Mouse (Mus musculus): ENCODE measurements at regions not wholly inside any gene's neighbourhood (a gene's known extent, or its start where the extent isn't known, plus 50 kb on each side); places are given as distances from the start of the nearest gene placed in this dataset.

DNA sequence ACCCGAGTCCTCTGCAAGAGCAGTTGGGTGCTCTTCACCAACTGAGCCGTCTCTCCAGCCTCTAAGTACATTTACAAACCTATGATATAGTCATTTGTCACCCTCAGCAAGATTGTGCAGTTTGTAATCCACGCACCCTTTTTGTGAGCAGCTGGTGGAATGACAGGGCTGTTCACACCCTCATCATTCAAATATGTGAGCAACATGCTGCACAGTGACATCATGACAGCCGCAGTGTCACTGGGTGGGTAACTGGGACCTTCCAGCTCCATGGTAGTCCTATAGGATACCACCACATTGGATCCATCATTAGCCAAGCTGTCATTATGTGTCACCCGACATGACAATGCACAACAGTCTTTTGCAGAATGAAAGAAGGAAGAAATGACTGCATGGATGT is 155.0 kb upstream of the Sulf2 start:
- no peak overlapping the region for H3K4me2 ChIP-seq (ENCODE audit: low read depth, low read length)
- WGBS, result 76% methylated on average over 5 of the region's 5 CpGs
- H3K4me3 ChIP-seq (ENCODE audit: low read length), result no peak overlapping the region
- H3K9me3 ChIP-seq (ENCODE audit: low read length), result no peaks in the 10 kb centered on the region
- 0 out of 2 replicates have a peak, but pooled peaks cover 4% of the 10 kb centered on the region for H3K4me1 ChIP-seq (ENCODE audit: insufficient read depth, low read length)
- H3K27me3 ChIP-seq (ENCODE audit: insufficient read depth, low read length), result peaks cover 9% of the 10 kb centered on the region; the same call in 1 of the 2 replicates
- H3K36me3 ChIP-seq (ENCODE audit: insufficient read depth, low read length), result no peaks in the 10 kb centered on the region
- DNase-seq (ENCODE audit: low spot score), result no peak
- no peak for TF ChIP-seq CTCF (IDR thresholded peaks at IDR 0.05; ENCODE audit: low read depth)
- ATAC-seq, result no peak
- H3K27ac ChIP-seq, result no peak overlapping the region
- H3K9ac ChIP-seq (replicated peaks; ENCODE audit: low read length), result no peak overlapping the region

DNA sequence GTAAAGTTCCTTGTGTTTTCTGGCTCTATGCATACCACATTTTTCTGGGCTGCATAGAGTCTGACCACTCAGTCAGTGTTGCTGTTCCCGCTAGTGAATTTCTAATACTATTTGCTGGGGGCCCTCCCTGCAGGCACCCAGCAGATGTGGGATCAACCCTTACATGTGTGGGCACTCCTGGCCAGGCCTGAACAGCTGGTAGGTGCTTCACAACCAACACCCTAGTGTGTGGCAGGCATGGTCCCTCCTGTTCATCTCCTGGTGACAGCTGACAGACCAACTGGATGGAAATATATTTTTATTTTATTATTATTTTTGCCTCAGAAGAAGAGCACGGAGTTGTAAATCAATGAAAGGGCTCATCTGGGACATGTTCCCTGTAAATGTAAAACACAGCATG is 154.4 kb upstream of the Sulf2 start:
- no peak for TF ChIP-seq CTCF (IDR thresholded peaks at IDR 0.05; ENCODE audit: low read depth)
- no peak for DNase-seq (ENCODE audit: low spot score)
- Histone ChIP-seq H3K9ac (replicated peaks; ENCODE audit: low read length) (no peak overlapping the region), H3K9me3 (ENCODE audit: low read length) (no peaks in the 10 kb centered on the region), H3K4me2 (ENCODE audit: low read depth, low read length) (no peak overlapping the region), H3K27me3 (ENCODE audit: insufficient read depth, low read length) (peaks cover 9% of the 10 kb centered on the region; the same call in 1 of the 2 replicates), H3K4me3 (ENCODE audit: low read length) (no peak overlapping the region), H3K36me3 (ENCODE audit: insufficient read depth, low read length) (no peaks in the 10 kb centered on the region), H3K27ac (no peak overlapping the region), H3K4me1 (ENCODE audit: insufficient read depth, low read length) (0 out of 2 replicates have a peak, but pooled peaks cover 4% of the 10 kb centered on the region)
- no peak for ATAC-seq
- WGBS, result 74% methylated on average over 2 of the region's 2 CpGs

DNA sequence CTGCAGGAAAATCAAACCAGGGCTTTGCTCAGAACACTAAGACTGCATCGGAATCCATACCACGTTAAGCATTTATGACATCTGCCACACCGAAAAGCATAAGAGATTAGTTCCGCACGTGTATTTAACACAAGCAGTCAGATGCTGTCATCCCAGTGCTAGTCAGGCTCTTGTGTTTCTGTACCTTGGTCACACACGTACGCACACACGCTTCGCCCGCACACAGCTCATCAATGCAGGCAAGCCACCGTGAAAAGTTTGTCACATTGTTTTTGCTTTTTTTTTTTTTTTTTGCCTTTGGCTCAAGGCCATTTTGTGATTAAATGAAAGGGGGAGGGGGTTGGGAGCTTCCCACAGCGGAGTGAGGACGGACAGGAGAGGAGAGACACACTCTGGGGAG is 152.1 kb upstream of the Sulf2 start:
- no peak for TF ChIP-seq CTCF (IDR thresholded peaks at IDR 0.05; ENCODE audit: low read depth)
- H3K27me3 ChIP-seq (ENCODE audit: insufficient read depth, low read length), result peaks cover 9% of the 10 kb centered on the region; the same call in 1 of the 2 replicates
- no peaks in the 10 kb centered on the region for H3K36me3 ChIP-seq (ENCODE audit: insufficient read depth, low read length)
- no peaks in the 10 kb centered on the region for H3K9me3 ChIP-seq (ENCODE audit: low read length)
- H3K4me2 ChIP-seq (ENCODE audit: low read depth, low read length), result no peak overlapping the region
- H3K27ac ChIP-seq, result no peak overlapping the region
- WGBS, result 22% methylated on average over 13 of the region's 13 CpGs
- DNase-seq (ENCODE audit: low spot score) (peak; percentile 23), ATAC-seq (no peak)
- no peak overlapping the region for H3K4me3 ChIP-seq (ENCODE audit: low read length)
- 0 out of 2 replicates have a peak, but pooled peaks cover 4% of the 10 kb centered on the region for H3K4me1 ChIP-seq (ENCODE audit: insufficient read depth, low read length)
- H3K9ac ChIP-seq (replicated peaks; ENCODE audit: low read length), result no peak overlapping the region

DNA sequence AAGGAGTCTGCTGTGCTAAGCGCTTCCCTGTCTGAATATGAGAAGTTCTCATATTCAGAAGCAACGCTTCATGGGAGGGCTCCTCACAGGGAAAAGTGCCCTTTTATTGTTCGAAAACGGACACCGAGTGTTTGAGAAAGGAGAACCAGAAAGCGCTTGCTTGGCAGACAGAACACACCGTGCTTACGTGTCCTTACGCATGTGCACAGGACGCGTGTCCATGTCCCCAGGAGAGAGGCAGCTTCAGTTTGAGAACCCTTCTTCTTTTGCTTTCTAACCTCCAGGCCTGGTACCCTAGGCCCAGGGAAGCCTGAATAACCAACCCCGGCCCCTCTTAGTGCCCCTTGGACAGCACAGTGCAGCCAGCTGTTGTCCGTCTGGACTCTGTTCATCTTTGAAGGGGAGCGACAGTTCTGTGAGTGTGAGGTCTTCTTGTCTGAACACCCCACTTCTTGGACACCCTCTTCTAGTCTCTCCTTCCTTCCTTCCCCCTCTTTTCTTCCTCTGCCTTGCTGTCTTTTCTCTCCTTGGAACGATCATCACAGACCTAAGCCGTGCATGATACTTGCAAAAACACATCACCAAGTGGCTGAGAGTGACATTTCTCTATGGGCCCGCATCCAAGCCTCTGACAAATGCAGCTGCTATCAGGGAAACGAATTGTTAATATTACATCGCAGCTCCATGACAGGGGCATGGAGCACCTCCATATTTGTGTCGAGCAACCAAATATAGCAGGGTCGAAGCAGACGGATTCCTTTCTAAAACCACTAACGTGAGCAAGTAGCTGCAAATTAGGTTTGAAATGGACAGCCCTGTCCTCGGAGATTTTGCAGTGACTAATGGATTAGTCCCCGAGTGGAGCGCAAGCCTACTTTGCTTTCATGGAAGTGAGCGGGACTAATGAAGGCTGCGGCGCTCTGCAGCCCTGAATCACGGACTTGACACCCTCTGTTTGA is 149.9 kb upstream of the Sulf2 start:
- peak; percentile 56 for DNase-seq (ENCODE audit: low spot score)
- peak; percentile 18; the same call in 1 of the 2 replicates for TF ChIP-seq CTCF (IDR thresholded peaks at IDR 0.05; ENCODE audit: low read depth)
- Histone ChIP-seq H3K4me2 (ENCODE audit: low read depth, low read length) (no peak overlapping the region), H3K9ac (replicated peaks; ENCODE audit: low read length) (no peak overlapping the region), H3K27ac (peak overlapping the region; percentile 22; the same call in 1 of the 2 replicates), H3K36me3 (ENCODE audit: insufficient read depth, low read length) (no peaks in the 10 kb centered on the region), H3K4me3 (ENCODE audit: low read length) (no peak overlapping the region), H3K27me3 (ENCODE audit: insufficient read depth, low read length) (no peaks in the 10 kb centered on the region; the same call in 1 of the 2 replicates), H3K9me3 (ENCODE audit: low read length) (no peaks in the 10 kb centered on the region), H3K4me1 (ENCODE audit: insufficient read depth, low read length) (0 out of 2 replicates have a peak, but pooled peaks cover 4% of the 10 kb centered on the region)
- WGBS, result 44% methylated on average over 30 of the region's 30 CpGs
- ATAC-seq, result no peak

DNA sequence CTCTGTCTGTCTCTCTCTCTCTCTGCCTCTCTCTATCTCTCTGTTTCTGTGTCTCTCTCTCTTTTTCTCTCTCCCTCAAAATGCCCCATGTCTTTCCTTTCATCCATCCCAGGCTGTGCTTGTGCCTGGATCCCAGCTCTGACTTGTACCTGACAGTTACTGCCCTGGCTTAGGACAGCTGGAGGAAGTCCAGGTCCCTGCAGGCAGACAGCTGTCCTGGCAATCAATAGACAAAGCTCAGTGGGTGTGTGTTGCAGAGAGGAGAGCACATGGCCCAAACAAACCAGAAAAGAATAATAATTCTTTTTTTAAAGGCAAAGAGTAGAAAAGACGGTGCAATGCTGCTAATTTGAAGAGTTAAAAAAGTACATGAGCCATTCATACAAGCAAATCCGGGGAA is 148.4 kb upstream of the Sulf2 start:
- no peak for TF ChIP-seq CTCF (IDR thresholded peaks at IDR 0.05; ENCODE audit: low read depth)
- Histone ChIP-seq H3K4me2 (ENCODE audit: low read depth, low read length) (no peak overlapping the region), H3K9me3 (ENCODE audit: low read length) (no peaks in the 10 kb centered on the region), H3K9ac (replicated peaks; ENCODE audit: low read length) (no peak overlapping the region), H3K4me3 (ENCODE audit: low read length) (no peak overlapping the region), H3K36me3 (ENCODE audit: insufficient read depth, low read length) (no peaks in the 10 kb centered on the region), H3K27ac (no peak overlapping the region), H3K4me1 (ENCODE audit: insufficient read depth, low read length) (0 out of 2 replicates have a peak, but pooled peaks cover 4% of the 10 kb centered on the region), H3K27me3 (ENCODE audit: insufficient read depth, low read length) (no peaks in the 10 kb centered on the region; the same call in 1 of the 2 replicates)
- 40% methylated on average over 2 of the region's 2 CpGs for WGBS
- ATAC-seq, result no peak
- no peak for DNase-seq (ENCODE audit: low spot score)

DNA sequence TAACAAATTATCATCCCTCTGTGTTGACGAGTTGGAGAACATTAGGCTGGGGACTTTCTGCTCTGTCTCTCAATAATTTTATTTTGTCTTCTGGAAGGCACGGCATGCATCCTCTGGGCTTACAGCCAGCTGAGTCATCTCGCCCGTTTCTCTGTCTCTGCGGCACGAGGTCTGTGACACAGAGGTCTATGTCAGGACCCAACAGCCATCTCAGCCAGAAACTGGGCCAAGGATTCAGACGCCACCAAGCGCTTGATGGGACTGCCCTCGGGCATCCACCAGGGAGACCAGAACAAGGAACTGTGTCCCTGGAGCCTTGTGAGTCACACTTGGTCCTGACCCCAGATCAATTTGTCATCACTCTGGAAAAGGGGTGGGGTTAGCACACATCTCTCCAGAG is 145.7 kb upstream of the Sulf2 start:
- H3K4me2 ChIP-seq (ENCODE audit: low read depth, low read length), result no peak overlapping the region
- 0 out of 2 replicates have a peak, but pooled peaks cover 2% of the 10 kb centered on the region for H3K4me1 ChIP-seq (ENCODE audit: insufficient read depth, low read length)
- no peak overlapping the region for H3K9ac ChIP-seq (replicated peaks; ENCODE audit: low read length)
- no peak for TF ChIP-seq CTCF (IDR thresholded peaks at IDR 0.05; ENCODE audit: low read depth)
- no peaks in the 10 kb centered on the region for H3K9me3 ChIP-seq (ENCODE audit: low read length)
- no peak overlapping the region for H3K27ac ChIP-seq
- no peaks in the 10 kb centered on the region for H3K36me3 ChIP-seq (ENCODE audit: insufficient read depth, low read length)
- no peak overlapping the region for H3K4me3 ChIP-seq (ENCODE audit: low read length)
- DNase-seq (ENCODE audit: low spot score), result peak; percentile 48
- ATAC-seq, result no peak
- 50% methylated on average over 9 of the region's 9 CpGs for WGBS
- 0 out of 2 replicates have a peak, but pooled peaks cover 2% of the 10 kb centered on the region for H3K27me3 ChIP-seq (ENCODE audit: insufficient read depth, low read length)
